Mouse (Mus musculus): ENCODE data around the gene Nup107. TPM values are rescaled to one million over a fixed set of nuclear protein-coding genes. Genes with fewer than 3 reads are reported as not detected.

The Nup107 gene
- total and polyA plus RNA-seq, 3 experiments = 47.7 to 97.0 (median 82.0) TPM

DNA sequence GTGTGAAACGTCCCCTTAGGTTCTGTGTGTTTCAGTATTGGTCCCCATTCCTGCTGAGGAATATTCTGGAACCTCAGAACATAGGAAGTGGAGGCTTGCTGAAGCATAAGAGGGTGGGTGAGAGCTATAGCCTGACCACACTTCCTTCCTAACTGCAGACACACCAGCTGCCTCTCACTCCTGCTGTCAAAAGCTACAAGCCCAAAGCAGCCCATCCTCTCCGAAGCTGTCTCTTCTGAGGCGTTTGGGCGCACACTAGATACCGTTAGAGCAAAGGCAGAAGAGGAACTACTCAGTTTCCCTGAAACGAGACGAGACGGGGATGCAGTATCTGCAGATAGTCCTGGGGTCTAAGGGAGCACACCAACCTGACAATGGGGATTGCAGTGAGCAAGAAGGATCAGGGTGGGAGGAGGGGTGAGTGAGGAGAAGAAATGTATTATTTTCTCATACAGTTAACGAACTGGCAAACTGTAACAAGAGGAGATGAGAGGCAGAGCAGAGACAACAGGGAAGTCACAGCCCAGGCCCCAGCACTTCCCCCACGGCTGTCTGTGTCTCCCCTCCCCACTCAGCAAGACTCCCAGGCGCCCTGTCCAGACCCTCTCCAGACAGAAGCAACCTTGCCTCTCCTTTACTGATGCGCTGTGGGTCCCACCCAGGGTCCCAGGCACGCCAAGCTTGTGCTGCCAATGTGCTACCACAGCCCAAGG lies 37.3 kb downstream of the Nup107 start:
- Histone ChIP-seq H3K79me2 (replicated peaks; ENCODE audit: control insufficient read depth, extremely low read depth, insufficient read depth, poor library complexity, severe bottlenecking) (no peaks in the 10 kb centered on the region), H3K36me3 (replicated peaks in 1 of 2; ENCODE audit: control insufficient read depth in 1 of 2, insufficient read depth in 1 of 2, low read length in 1 of 2) (peaks cover 62 to 88% of the 10 kb centered on the region in 2 experiments), H3K9me3 (replicated peaks; ENCODE audit: low read length) (peaks cover 17% of the 10 kb centered on the region), H3K4me3 (replicated peaks in 1 of 3; ENCODE audit: low read depth in 2 of 3, low read length in 2 of 3, poor library complexity in 1 of 3) (no peak overlapping the region), H3K27me3 (replicated peaks) (no peaks in the 10 kb centered on the region), H3K4me2 (ENCODE audit: insufficient read depth, low read depth, poor library complexity, severe bottlenecking) (no peak overlapping the region), H3K27ac (ENCODE audit: insufficient read depth, low read depth) (no peak overlapping the region), H3K9ac (ENCODE audit: insufficient read depth, low read depth) (no peak overlapping the region), H3K4me1 (ENCODE audit: control insufficient read depth in 1 of 2, insufficient read depth in 2 of 2) (no peaks in the 10 kb centered on the region)
- in situ Hi-C loops (cut with MboI; ENCODE audit: low pct_ligation_motif_present, low pct_unique_long_range_greater_than_20kb, low sequenced_read_pairs) (no loop called here), dilution Hi-C loops (cut with MboI; ENCODE audit: extremely low pct_ligation_motif_present, extremely low pct_unique_long_range_greater_than_20kb, low sequenced_read_pairs) (no loop called here)
- no peak for TF ChIP-seq PAX5 (IDR thresholded peaks at IDR 0.05; ENCODE audit: low read length)
- TF ChIP-seq MAFK (IDR thresholded peaks at IDR 0.05; ENCODE audit: insufficient replicate concordance, low read length) = no peak
- TF ChIP-seq IRF4 (IDR thresholded peaks at IDR 0.05; ENCODE audit: low read depth, low read length) = no peak
- no peak for TF ChIP-seq MAX (IDR thresholded peaks at IDR 0.05; ENCODE audit: low read length)
- TF ChIP-seq SIN3A (IDR thresholded peaks at IDR 0.05; ENCODE audit: low read length) = no peak
- no peak for TF ChIP-seq JUND (conservative IDR thresholded peaks at IDR 0.05; ENCODE audit: low read depth, low read length)
- no peak for DNase-seq (ENCODE audit: extremely low read depth)

DNA sequence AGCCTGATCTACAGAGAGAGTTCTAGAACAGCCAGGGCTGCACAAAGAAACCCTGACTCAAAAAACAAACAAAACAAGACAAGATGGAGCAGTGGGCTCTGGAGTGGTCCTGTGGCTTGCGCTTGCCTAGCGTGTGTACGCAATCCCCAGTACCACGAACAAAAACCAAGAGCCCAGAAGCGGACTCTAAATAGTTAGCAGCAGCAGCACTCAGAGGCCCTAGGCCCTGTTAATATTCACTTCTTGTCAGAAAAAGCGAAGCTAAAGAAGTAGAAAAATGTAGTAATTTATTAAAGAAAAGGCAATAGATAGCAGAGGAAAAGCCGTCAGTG lies 37.9 kb downstream of the Nup107 start:
- dilution Hi-C loops (cut with MboI; ENCODE audit: extremely low pct_ligation_motif_present, extremely low pct_unique_long_range_greater_than_20kb, low sequenced_read_pairs) = no loop called here
- no peak for DNase-seq (ENCODE audit: extremely low read depth)

DNA sequence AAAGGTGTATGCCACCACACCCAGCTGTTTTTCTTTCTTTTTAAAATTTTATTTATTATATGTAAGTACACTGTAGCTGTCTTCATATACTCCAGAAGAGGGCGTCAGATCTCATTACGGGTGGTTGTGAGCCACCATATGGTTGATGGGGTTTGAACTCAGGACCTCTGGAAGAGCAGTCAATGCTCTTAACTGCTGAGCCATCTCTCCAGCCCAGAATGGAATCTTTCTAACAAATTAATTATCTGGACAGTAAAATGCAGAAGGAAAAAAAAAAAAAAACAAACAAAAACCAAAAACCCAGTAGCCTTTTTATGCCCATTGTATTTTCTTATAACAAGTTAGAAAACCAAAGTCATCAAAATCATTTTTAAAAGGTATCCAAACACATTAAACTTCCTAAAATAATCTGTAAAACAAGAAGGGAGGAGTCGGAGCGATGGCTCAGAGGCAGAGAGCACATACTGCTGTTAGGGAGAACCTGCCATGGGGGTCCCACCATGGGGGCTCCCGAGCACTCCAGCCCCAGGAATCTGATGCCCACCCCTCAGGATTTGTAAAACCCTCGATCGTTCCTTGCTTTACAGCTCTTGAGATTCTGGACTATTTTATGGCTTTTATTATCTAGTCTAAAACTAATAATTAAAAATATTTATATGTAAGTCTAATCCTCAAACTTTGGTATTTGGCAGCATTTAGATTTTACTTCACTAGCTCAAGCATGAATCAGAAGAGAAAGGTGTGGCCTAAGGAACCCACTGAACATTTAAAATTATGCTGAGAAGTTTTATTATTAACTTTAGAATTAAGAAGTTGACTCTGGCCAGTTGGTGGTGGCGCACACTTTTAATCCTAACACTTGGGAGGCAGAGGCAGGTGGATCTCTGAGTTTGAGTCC lies 38.5 kb downstream of the Nup107 start:
- dilution Hi-C loops (cut with MboI; ENCODE audit: extremely low pct_ligation_motif_present, extremely low pct_unique_long_range_greater_than_20kb, low sequenced_read_pairs) = no loop called here
- peaks cover 64 to 86% of the 10 kb centered on the region in 2 experiments for H3K36me3 ChIP-seq (replicated peaks in 1 of 2; ENCODE audit: control insufficient read depth in 1 of 2, insufficient read depth in 1 of 2, low read length in 1 of 2)
- H3K27ac ChIP-seq (ENCODE audit: insufficient read depth, low read depth) = no peak overlapping the region

More for the DNA sequence above, 37.9 kb downstream of the Nup107 start:
- Histone ChIP-seq H3K79me2 (replicated peaks; ENCODE audit: control insufficient read depth, extremely low read depth, insufficient read depth, poor library complexity, severe bottlenecking) (no peaks in the 10 kb centered on the region), H3K4me2 (ENCODE audit: insufficient read depth, low read depth, poor library complexity, severe bottlenecking) (no peak overlapping the region), H3K4me1 (ENCODE audit: control insufficient read depth in 1 of 2, insufficient read depth in 2 of 2) (no peaks in the 10 kb centered on the region), H3K27me3 (replicated peaks) (no peaks in the 10 kb centered on the region), H3K9me3 (replicated peaks; ENCODE audit: low read length) (peaks cover 22% of the 10 kb centered on the region), H3K9ac (ENCODE audit: insufficient read depth, low read depth) (no peak overlapping the region), H3K36me3 (replicated peaks in 1 of 2; ENCODE audit: control insufficient read depth in 1 of 2, insufficient read depth in 1 of 2, low read length in 1 of 2) (peaks cover 62 to 87% of the 10 kb centered on the region in 2 experiments), H3K27ac (ENCODE audit: insufficient read depth, low read depth) (no peak overlapping the region), H3K4me3 (replicated peaks in 1 of 3; ENCODE audit: low read depth in 2 of 3, low read length in 2 of 3, poor library complexity in 1 of 3) (no peak overlapping the region)
- TF ChIP-seq MYC (IDR thresholded peaks at IDR 0.05; ENCODE audit: low read depth, low read length) (no peak), BHLHE40 (IDR thresholded peaks at IDR 0.05; ENCODE audit: low read depth, low read length) (no peak), NRF1 (IDR thresholded peaks at IDR 0.05; ENCODE audit: low read depth, low read length) (no peak)
- in situ Hi-C loops (cut with MboI; ENCODE audit: low pct_ligation_motif_present, low pct_unique_long_range_greater_than_20kb, low sequenced_read_pairs) = no loop called here

More for the DNA sequence above, 38.5 kb downstream of the Nup107 start:
- Histone ChIP-seq H3K27me3 (replicated peaks) (no peaks in the 10 kb centered on the region), H3K4me2 (ENCODE audit: insufficient read depth, low read depth, poor library complexity, severe bottlenecking) (no peak overlapping the region), H3K9ac (ENCODE audit: insufficient read depth, low read depth) (no peak overlapping the region), H3K79me2 (replicated peaks; ENCODE audit: control insufficient read depth, extremely low read depth, insufficient read depth, poor library complexity, severe bottlenecking) (no peaks in the 10 kb centered on the region), H3K4me1 (ENCODE audit: control insufficient read depth in 1 of 2, insufficient read depth in 2 of 2) (no peaks in the 10 kb centered on the region), H3K9me3 (replicated peaks; ENCODE audit: low read length) (peaks cover 28% of the 10 kb centered on the region), H3K4me3 (replicated peaks in 1 of 3; ENCODE audit: low read depth in 2 of 3, low read length in 2 of 3, poor library complexity in 1 of 3) (no peak overlapping the region)
- in situ Hi-C loops (cut with MboI; ENCODE audit: low pct_ligation_motif_present, low pct_unique_long_range_greater_than_20kb, low sequenced_read_pairs) = no loop called here
- no peak for TF ChIP-seq USF1 (IDR thresholded peaks at IDR 0.05; ENCODE audit: low read depth, low read length)
- TF ChIP-seq NRF1 (IDR thresholded peaks at IDR 0.05; ENCODE audit: low read depth, low read length) = no peak
- no peak for TF ChIP-seq POLR2A (IDR thresholded peaks at IDR 0.05; ENCODE audit: low read depth, low read length)
- no peak for TF ChIP-seq MAX (IDR thresholded peaks at IDR 0.05; ENCODE audit: low read length)
- no peak for TF ChIP-seq SMC3 (IDR thresholded peaks at IDR 0.05; ENCODE audit: low read depth, low read length)
- TF ChIP-seq MAFK (IDR thresholded peaks at IDR 0.05; ENCODE audit: insufficient replicate concordance, low read length) = no peak
- no peak for TF ChIP-seq ZMIZ1 (IDR thresholded peaks at IDR 0.05; ENCODE audit: low read depth, low read length)
- DNase-seq (ENCODE audit: extremely low read depth) = no peak

Data from CH12.LX (cell line).